Mouse (Mus musculus) forebrain, embryonic 13.5 days (tissue): Measurements from ENCODE around the gene Speer4c. TPM values are rescaled to one million over a fixed set of nuclear protein-coding genes. Genes with fewer than 3 reads are reported as not detected.
"Not testable (repeated sequence)": the region's sequence is repeated elsewhere in the genome, so short reads cannot be mapped to it uniquely, and the experiment has no call there.

Experiments
- ATAC-seq: fragments of 200-750 bp; cut with Nextera tagmentation; 2 replicates; pipeline ENCODE4 v1.8.0; 2017
- H3K27ac ChIP-seq: fragments of 300-500 bp; sonication (generic); 2 replicates; pipeline ENCODE4 v1.5.1; 2015; ENCODE audit warnings: inconsistent platforms, mild to moderate bottlenecking, moderate library complexity
- H3K27me3 ChIP-seq: fragments of 300-500 bp; sonication (generic); 2 replicates; pipeline ENCODE4 v1.6.1; 2015; ENCODE audit warnings: mild to moderate bottlenecking, inconsistent platforms
- H3K36me3 ChIP-seq: fragments of 300-500 bp; sonication (generic); 2 replicates; pipeline ENCODE4 v1.6.1; 2015; ENCODE audit warnings: mild to moderate bottlenecking, inconsistent platforms; ENCODE audit not compliant: poor library complexity, severe bottlenecking
- H3K4me1 ChIP-seq: fragments of 300-500 bp; sonication (generic); 2 replicates; pipeline ENCODE4 v1.6.1; 2015; ENCODE audit warnings: inconsistent platforms
- H3K4me2 ChIP-seq: fragments of 300-500 bp; sonication (generic); 2 replicates; pipeline ENCODE4 v1.6.1; 2015; ENCODE audit warnings: inconsistent platforms, mild to moderate bottlenecking, moderate library complexity
- H3K4me3 ChIP-seq: fragments of 300-500 bp; sonication (generic); 2 replicates; pipeline ENCODE4 v1.5.1; 2015; ENCODE audit warnings: mild to moderate bottlenecking, inconsistent platforms
- H3K9ac ChIP-seq: fragments of 300-500 bp; sonication (generic); 2 replicates; pipeline ENCODE4 v1.6.1; 2015; ENCODE audit warnings: mild to moderate bottlenecking, inconsistent platforms
- H3K9me3 ChIP-seq: fragments of 300-500 bp; sonication (generic); replicated peaks from 2 replicates; pipeline ENCODE4 v1.6.1; 2016; ENCODE audit warnings: inconsistent platforms
- WGBS: fragments of 180-500 bp; shearing (Covaris S2); methylation state at CpG from one replicate; pipeline ENCODE4 v1.1.7; 2015; 5-methylcytosine and 5-hydroxymethylcytosine counted together
- polyA plus RNA-seq: library from polyadenylated mRNA; unstranded; fragments of >200 nt; fragmentation: Nextera tagmentation; extraction: Ambion mirVana; gene quantifications from 2 replicates; pipeline ENCODE4 v1.2.1, GENCODE M21; 2015

Gene Speer4c
- polyA plus RNA-seq, 1 experiment from 2014 or later, result not detected

- H3K4me3 ChIP-seq, H3K36me3 ChIP-seq, H3K4me2 ChIP-seq, H3K4me1 ChIP-seq, H3K9ac ChIP-seq, H3K27me3 ChIP-seq, H3K27ac ChIP-seq: not testable (repeated sequence)
- 67% methylated on average over 13 of the region's 13 CpGs for WGBS
- ATAC-seq, result peak; percentile 65; the same call in 1 of the 2 replicates
- H3K9me3 ChIP-seq, result peaks cover 17% of the 10 kb centered on the region
These were observed 33.8 kb downstream of the Speer4c start for GRCm38 (mm10) chr5:15679980-15680949.

GRCm38 (mm10) chr5:15678907-15679306 is 35.2 kb downstream of the Speer4c start:
- not testable (repeated sequence) for H3K4me2 ChIP-seq, H3K4me1 ChIP-seq, H3K9ac ChIP-seq, H3K4me3 ChIP-seq, ATAC-seq, H3K36me3 ChIP-seq, H3K27ac ChIP-seq, H3K27me3 ChIP-seq
- peaks cover 26% of the 10 kb centered on the region for H3K9me3 ChIP-seq
- 69% methylated on average over 2 of the region's 2 CpGs for WGBS

GRCm38 (mm10) chr5:15677750-15678149 is 36.3 kb downstream of the Speer4c start:
- H3K4me2 ChIP-seq, H3K9ac ChIP-seq, H3K27me3 ChIP-seq, H3K4me1 ChIP-seq, H3K36me3 ChIP-seq, H3K4me3 ChIP-seq, H3K27ac ChIP-seq: not testable (repeated sequence)
- peaks cover 32% of the 10 kb centered on the region for H3K9me3 ChIP-seq
- WGBS, result 92% methylated on average over 4 of the region's 4 CpGs
- peak; percentile 63; the same call in 1 of the 2 replicates for ATAC-seq

GRCm38 (mm10) chr5:15674429-15675244 is 39.4 kb downstream of the Speer4c start:
- H3K4me3 ChIP-seq, H3K27ac ChIP-seq, H3K9ac ChIP-seq, H3K27me3 ChIP-seq, H3K36me3 ChIP-seq, H3K4me2 ChIP-seq, H3K4me1 ChIP-seq: not testable (repeated sequence)
- H3K9me3 ChIP-seq, result peaks cover 30% of the 10 kb centered on the region
- peak; percentile 53; the same call in 1 of the 2 replicates for ATAC-seq
- WGBS, result 90% methylated on average over 5 of the region's 8 CpGs

- not testable (repeated sequence) for H3K4me1 ChIP-seq, H3K9ac ChIP-seq, H3K27ac ChIP-seq, ATAC-seq, H3K4me2 ChIP-seq, H3K27me3 ChIP-seq, H3K4me3 ChIP-seq, H3K36me3 ChIP-seq
- WGBS, result 72% methylated on average over 2 of the region's 2 CpGs
- H3K9me3 ChIP-seq, result peaks cover 27% of the 10 kb centered on the region
These were observed 40.1 kb downstream of the Speer4c start for GRCm38 (mm10) chr5:15673989-15674388.

- H3K4me2 ChIP-seq, H3K4me1 ChIP-seq, H3K9ac ChIP-seq, H3K27ac ChIP-seq, ATAC-seq, H3K27me3 ChIP-seq, H3K4me3 ChIP-seq, H3K36me3 ChIP-seq: not testable (repeated sequence)
- 90% methylated on average over 12 of the region's 18 CpGs for WGBS
- H3K9me3 ChIP-seq, result peaks cover 19% of the 10 kb centered on the region
These were observed 43.3 kb downstream of the Speer4c start for GRCm38 (mm10) chr5:15670789-15671188.

- not testable (repeated sequence) for H3K36me3 ChIP-seq, H3K4me2 ChIP-seq, H3K9ac ChIP-seq, H3K27me3 ChIP-seq, H3K4me3 ChIP-seq, H3K4me1 ChIP-seq, ATAC-seq, H3K27ac ChIP-seq, H3K9me3 ChIP-seq
- 74% methylated on average over 7 of the region's 7 CpGs for WGBS
These were observed 50.2 kb downstream of the Speer4c start for GRCm38 (mm10) chr5:15663847-15664246.

Other genes with a start within 250 kb of the Speer4c start
- gene Gm21149, start 237.7 kb downstream of the Speer4c start, polyA plus RNA-seq, result not detected in 2 replicates
- not detected in 2 replicates for gene Gm21190, start 185.0 kb downstream of the Speer4c start, polyA plus RNA-seq
- not detected in 2 replicates for gene Gm21083, start 136.9 kb downstream of the Speer4c start, polyA plus RNA-seq
- not detected in 2 replicates for gene Speer4d, start 95.2 kb downstream of the Speer4c start, polyA plus RNA-seq
- gene 4930572O03Rik, start 57.2 kb downstream of the Speer4c start, polyA plus RNA-seq, result not detected in 2 replicates
- gene Cacna2d1, start 220.4 kb upstream of the Speer4c start, polyA plus RNA-seq, result 30.9 and 36.5 TPM in 2 replicates